Mouse (Mus musculus) CH12.LX (cell line): ENCODE data around the gene Nfx1.

Experiments used
- CTCF ChIP-seq, 2 experiments: IDR thresholded peaks in 1 of 2; conservative IDR thresholded peaks in 1 of 2; 2 replicates each; pipeline ENCODE4 v1.5.1; 2011 to 2012; ENCODE audit warnings: low read depth in 2 of 2, low read length in 2 of 2, improper control_type of control experiment in 1 of 2, inconsistent platforms in 1 of 2, mild to moderate bottlenecking in 1 of 2, moderate library complexity in 1 of 2
- MEF2A ChIP-seq: IDR thresholded peaks from 2 replicates; pipeline ENCODE4 v1.6.1; 2014; ENCODE audit warnings: low read depth, mild to moderate bottlenecking, inconsistent platforms, low read length, improper control_type of control experiment, borderline replicate concordance
- MXI1 ChIP-seq: IDR thresholded peaks from 2 replicates; pipeline ENCODE4 v1.6.1; 2011; ENCODE audit warnings: mild to moderate bottlenecking, low read depth, low read length, improper control_type of control experiment
- POLR2A ChIP-seq: IDR thresholded peaks from 2 replicates; pipeline ENCODE4 v1.6.1; 2011; ENCODE audit warnings: low read depth, mild to moderate bottlenecking, improper control_type of control experiment, low read length
- SIN3A ChIP-seq: IDR thresholded peaks from 2 replicates; pipeline ENCODE4 v1.6.1; 2012; ENCODE audit warnings: low read length, improper control_type of control experiment, inconsistent platforms
- ZMIZ1 ChIP-seq: IDR thresholded peaks from 2 replicates; pipeline ENCODE4 v1.6.1; 2012; ENCODE audit warnings: low read depth, mild to moderate bottlenecking, inconsistent platforms, low read length, improper control_type of control experiment

DNA sequence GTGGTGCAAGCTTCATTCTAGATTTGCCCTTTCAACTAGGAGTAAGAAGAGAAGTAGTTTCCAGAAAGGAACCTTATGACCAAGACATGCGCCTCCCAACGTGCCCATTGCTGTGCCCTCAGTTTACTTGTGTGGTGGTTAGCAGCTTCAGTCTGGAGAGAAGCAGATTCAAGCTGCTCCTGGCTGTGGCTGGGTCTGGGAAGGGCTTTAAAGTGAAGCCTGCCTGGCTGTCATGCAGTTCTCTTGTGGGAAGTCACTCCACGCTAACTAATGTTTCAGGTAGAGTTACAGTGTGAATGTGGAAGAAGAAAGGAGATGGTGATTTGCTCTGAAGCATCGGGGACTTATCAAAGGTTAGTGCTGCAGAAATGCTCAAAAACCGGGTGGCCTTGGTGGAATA is 45.1 kb downstream of the Nfx1 start:
- TF ChIP-seq MEF2A (no peak), ZMIZ1 (no peak), CTCF (conservative IDR thresholded peaks at IDR 0.05 in 1 of 2, IDR thresholded peaks at IDR 0.05 in 1 of 2; ENCODE audit: low read depth in 2 of 2, low read length in 2 of 2) (no peak), MXI1 (no peak), SIN3A (no peak), POLR2A (no peak)
